Mouse (Mus musculus) MEL (cell line): ENCODE data around the gene Cd248. TPM values are rescaled to one million over a fixed set of nuclear protein-coding genes. Genes with fewer than 3 reads are reported as not detected.
A peak's percentile ranks its signal among the peaks of the same experiment; 100 is the strongest.

Experiments used
- DNase-seq: peaks from one replicate; pipeline ENCODE4 v3.0.0; 2011; ENCODE audit warnings: low read depth, low spot score
- H3K27ac ChIP-seq: 2 replicates; pipeline ENCODE4 v1.5.1; 2012; ENCODE audit warnings: low read depth, mild to moderate bottlenecking, control low read depth, low read length, moderate library complexity; ENCODE audit not compliant: control insufficient read depth
- H3K27me3 ChIP-seq, 2 experiments: fragments of 150-350 bp in 1 of 2; sonication (generic) in 1 of 2; 2 replicates each; pipeline ENCODE4 v1.6.1; 2012; ENCODE audit warnings: low read length in 2 of 2, mild to moderate bottlenecking in 2 of 2, improper control_type of control experiment in 1 of 2, moderate library complexity in 1 of 2; ENCODE audit not compliant: insufficient read depth in 2 of 2, control insufficient read depth in 1 of 2
- H3K36me3 ChIP-seq, 2 experiments: 2 replicates each; pipeline ENCODE4 v1.6.1; 2012 to 2014; ENCODE audit warnings: low read length in 2 of 2, improper control_type of control experiment in 1 of 2, inconsistent platforms in 1 of 2, mild to moderate bottlenecking in 1 of 2; ENCODE audit not compliant: insufficient read depth in 2 of 2, control insufficient read depth in 1 of 2
- H3K4me1 ChIP-seq, 2 experiments: fragments of 150-350 bp in 1 of 2; sonication (generic) in 1 of 2; 2 replicates each; pipeline ENCODE4 v1.6.1; 2012; ENCODE audit warnings: low read length in 2 of 2, improper control_type of control experiment in 1 of 2, mild to moderate bottlenecking in 1 of 2; ENCODE audit not compliant: insufficient read depth in 2 of 2, control insufficient read depth in 1 of 2
- H3K4me3 ChIP-seq, 2 experiments: fragments of 150-350 bp in 1 of 2; sonication (generic) in 1 of 2; 2 replicates each; pipeline ENCODE4 v1.5.1; 2012; ENCODE audit warnings: low read depth in 2 of 2, low read length in 2 of 2, mild to moderate bottlenecking in 2 of 2, moderate library complexity in 2 of 2, control low read depth in 1 of 2, improper control_type of control experiment in 1 of 2; ENCODE audit not compliant: control insufficient read depth in 1 of 2, insufficient read depth in 1 of 2
- H3K79me2 ChIP-seq: 2 replicates; pipeline ENCODE4 v1.6.1; 2012; ENCODE audit warnings: mild to moderate bottlenecking, low read length, moderate library complexity; ENCODE audit not compliant: control insufficient read depth, poor library complexity, insufficient read depth
- H3K9ac ChIP-seq: 2 replicates; pipeline ENCODE4 v1.6.1; 2012; ENCODE audit warnings: low read depth, mild to moderate bottlenecking, control low read depth, low read length, moderate library complexity; ENCODE audit not compliant: control insufficient read depth, poor library complexity, severe bottlenecking
- H3K9me3 ChIP-seq: fragments of 150-350 bp; sonication (generic); replicated peaks from 2 replicates; pipeline ENCODE4 v1.6.1; 2012; ENCODE audit warnings: mild to moderate bottlenecking, low read length, improper control_type of control experiment, moderate library complexity; ENCODE audit not compliant: insufficient read depth
- CTCF ChIP-seq, 3 experiments: IDR thresholded peaks in 2 of 3; conservative IDR thresholded peaks in 1 of 3; 2 replicates each; pipeline ENCODE4 v1.5.1; 2011 to 2012; ENCODE audit warnings: low read length in 3 of 3, low read depth in 2 of 3, mild to moderate bottlenecking in 2 of 3, improper control_type of control experiment in 1 of 3, inconsistent platforms in 1 of 3, mixed read lengths in 1 of 3, moderate library complexity in 1 of 3; ENCODE audit not compliant: control insufficient read depth in 1 of 3, insufficient read depth in 1 of 3, poor library complexity in 1 of 3, severe bottlenecking in 1 of 3
- E2F4 ChIP-seq: IDR thresholded peaks from 2 replicates; pipeline ENCODE4 v1.6.1; 2011; ENCODE audit warnings: low read depth, low read length, improper control_type of control experiment, borderline replicate concordance
- JUND ChIP-seq: IDR thresholded peaks from 2 replicates; pipeline ENCODE4 v1.6.1; 2011; ENCODE audit warnings: low read depth, mild to moderate bottlenecking, improper control_type of control experiment, low read length
- MAFK ChIP-seq: IDR thresholded peaks from 2 replicates; pipeline ENCODE4 v1.6.1; 2011; ENCODE audit warnings: low read depth, mild to moderate bottlenecking, low read length, improper control_type of control experiment, borderline replicate concordance
- MAZ ChIP-seq: IDR thresholded peaks from 2 replicates; pipeline ENCODE4 v1.6.1; 2012; ENCODE audit warnings: low read depth, mild to moderate bottlenecking, inconsistent platforms, low read length, improper control_type of control experiment
- MEF2A ChIP-seq: IDR thresholded peaks from 2 replicates; pipeline ENCODE4 v1.6.1; 2014; ENCODE audit warnings: low read depth, mild to moderate bottlenecking, inconsistent platforms, low read length, improper control_type of control experiment; ENCODE audit not compliant: poor library complexity, insufficient replicate concordance, severe bottlenecking; ENCODE audit errors: extremely low read depth
- MXI1 ChIP-seq: IDR thresholded peaks from 2 replicates; pipeline ENCODE4 v1.6.1; 2011; ENCODE audit warnings: mild to moderate bottlenecking, low read depth, low read length, improper control_type of control experiment
- MYB ChIP-seq: IDR thresholded peaks from 2 replicates; pipeline ENCODE4 v1.6.1; 2011; ENCODE audit warnings: mild to moderate bottlenecking, low read depth, low read length, improper control_type of control experiment
- MYC ChIP-seq: IDR thresholded peaks from 2 replicates; pipeline ENCODE4 v1.6.1; 2011; ENCODE audit warnings: low read depth, mild to moderate bottlenecking, low read length, improper control_type of control experiment, moderate library complexity
- RAD21 ChIP-seq: IDR thresholded peaks from 2 replicates; pipeline ENCODE4 v1.6.1; 2011; ENCODE audit warnings: mild to moderate bottlenecking, low read depth, low read length, improper control_type of control experiment
- SMC3 ChIP-seq: IDR thresholded peaks from 2 replicates; pipeline ENCODE4 v1.6.1; 2011; ENCODE audit warnings: low read depth, low read length, improper control_type of control experiment
- USF1 ChIP-seq: IDR thresholded peaks from 2 replicates; pipeline ENCODE4 v1.6.1; 2014; ENCODE audit warnings: low read depth, mild to moderate bottlenecking, inconsistent platforms, low read length, improper control_type of control experiment, moderate library complexity
- ZMIZ1 ChIP-seq: IDR thresholded peaks from 2 replicates; pipeline ENCODE4 v1.6.1; 2012; ENCODE audit warnings: low read depth, mild to moderate bottlenecking, inconsistent platforms, low read length, improper control_type of control experiment, moderate library complexity
- ZNF384 ChIP-seq: IDR thresholded peaks from 2 replicates; pipeline ENCODE4 v1.6.1; 2012; ENCODE audit warnings: low read depth, mild to moderate bottlenecking, inconsistent platforms, low read length, improper control_type of control experiment
- polyA plus RNA-seq, 2 experiments: library from polyadenylated mRNA; stranded (reverse) in 1 of 2; unstranded in 1 of 2; fragments of >175 nt in 1 of 2; fragments of >200 nt in 1 of 2; gene quantifications; 2 replicates each; pipeline versions ENCODE4 v1.2.1 to v1.2.4; 2012; ENCODE audit warnings: low replicate concordance in 2 of 2, low read depth in 1 of 2; ENCODE audit not compliant: insufficient read length in 2 of 2, insufficient read depth in 1 of 2, missing spikeins in 1 of 2
- total RNA-seq: library from RNA; depleted of rRNA; stranded (reverse); fragments of 300-350 nt; gene quantifications from 2 replicates; pipeline ENCODE4 v1.2.3, GENCODE M21; 2012

Cd248 gene
- total and polyA plus RNA-seq, 3 experiments = 0.27 to 0.86 TPM; not detected in 1

- TF ChIP-seq SMC3 (peak; percentile 35), MYC (peak; percentile 29; the same call in 1 of the 2 replicates), MAFK (no peak), RAD21 (peak; percentile 33), CTCF (IDR thresholded peaks at IDR 0.05 in 2 of 3, conservative IDR thresholded peaks at IDR 0.05 in 1 of 3; ENCODE audit: control insufficient read depth in 1 of 3, insufficient read depth in 1 of 3, low read depth in 2 of 3, low read length in 3 of 3, poor library complexity in 1 of 3, severe bottlenecking in 1 of 3) (peak; percentile 2 to 49 (median 13); a peak in 2 of 6 replicates), ZNF384 (no peak)
- DNase-seq = no peak
- H3K4me3 ChIP-seq = no peak overlapping the region
- no peaks in the 10 kb centered on the region for H3K36me3 ChIP-seq
- H3K9me3 ChIP-seq = no peaks in the 10 kb centered on the region
- no peak overlapping the region for H3K27ac ChIP-seq
- no peak overlapping the region for H3K9ac ChIP-seq
- no peaks in the 10 kb centered on the region for H3K79me2 ChIP-seq
- no peaks in the 10 kb centered on the region for H3K4me1 ChIP-seq
- peaks cover 0 to 6% of the 10 kb centered on the region in 2 experiments; a peak in 2 of 4 replicates for H3K27me3 ChIP-seq
Observed at GRCm38 (mm10) chr19:5079279-5079678, 11.4 kb downstream of the Cd248 start.

- H3K9me3 ChIP-seq = no peaks in the 10 kb centered on the region
- TF ChIP-seq E2F4 = no peak
- no peak for TF ChIP-seq MEF2A
- TF ChIP-seq USF1 = no peak
- TF ChIP-seq SMC3 = no peak
- TF ChIP-seq JUND = no peak
- no peak for TF ChIP-seq MAZ
- TF ChIP-seq ZMIZ1 = no peak
- TF ChIP-seq, all 39 proteins: peak for 0
- H3K79me2 ChIP-seq = no peaks in the 10 kb centered on the region
- H3K27me3 ChIP-seq = peaks cover 5 to 20% of the 10 kb centered on the region in 2 experiments
- no peaks in the 10 kb centered on the region for H3K36me3 ChIP-seq
- no peaks in the 10 kb centered on the region for H3K4me1 ChIP-seq
- no peak overlapping the region for H3K4me3 ChIP-seq
- H3K9ac ChIP-seq = no peak overlapping the region
- no peak overlapping the region for H3K27ac ChIP-seq
- no peak for DNase-seq
Observed at GRCm38 (mm10) chr19:5082005-5082404, 14.1 kb downstream of the Cd248 start.

DNA sequence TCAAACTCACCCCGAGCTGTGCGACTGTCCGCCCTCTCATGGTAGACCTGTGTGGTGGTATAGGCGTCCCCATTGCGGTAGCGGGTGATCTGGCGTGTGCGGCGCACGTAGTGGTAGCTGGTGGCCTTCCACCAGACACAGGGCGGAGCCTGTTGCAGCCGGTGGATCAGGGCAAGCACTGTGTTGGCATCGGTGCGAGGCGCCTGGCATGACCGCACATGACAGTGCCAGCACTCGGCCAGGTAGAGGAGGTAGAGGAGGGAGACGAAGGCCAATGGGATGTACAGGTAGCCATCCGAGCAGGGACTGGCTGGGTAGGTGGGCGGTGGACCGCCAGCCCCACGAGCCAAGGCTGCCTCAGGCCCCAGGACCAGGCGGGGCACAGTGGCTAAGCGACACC is 14.7 kb downstream of the Cd248 start:
- no peaks in the 10 kb centered on the region for H3K9me3 ChIP-seq
- no peak overlapping the region for H3K9ac ChIP-seq
- no peak for DNase-seq
- H3K27me3 ChIP-seq = peaks cover 5 to 20% of the 10 kb centered on the region in 2 experiments
- H3K4me1 ChIP-seq = peaks cover 0 to 5% of the 10 kb centered on the region in 2 experiments; a peak in 1 of 4 replicates
- H3K79me2 ChIP-seq = no peaks in the 10 kb centered on the region
- no peak overlapping the region for H3K27ac ChIP-seq
- no peaks in the 10 kb centered on the region for H3K36me3 ChIP-seq
- H3K4me3 ChIP-seq = no peak overlapping the region
- no peak for TF ChIP-seq ZMIZ1
- no peak for TF ChIP-seq MXI1
- no peak for TF ChIP-seq MYB
- no peak for TF ChIP-seq MEF2A
- TF ChIP-seq CTCF (IDR thresholded peaks at IDR 0.05 in 2 of 3, conservative IDR thresholded peaks at IDR 0.05 in 1 of 3; ENCODE audit: control insufficient read depth in 1 of 3, insufficient read depth in 1 of 3, low read depth in 2 of 3, low read length in 3 of 3, poor library complexity in 1 of 3, severe bottlenecking in 1 of 3) = no peak
- TF ChIP-seq JUND = no peak
